Mouse (Mus musculus) kidney, adult 2 months (tissue): Measurements from ENCODE around the gene Tha1. TPM values are rescaled to one million over a fixed set of nuclear protein-coding genes. Genes with fewer than 3 reads are reported as not detected.

Source experiments
- DNase-seq: peaks from one replicate; pipeline ENCODE4 v3.0.0; 2021
- H3K27ac ChIP-seq: fragments of 200-500 bp; 2 replicates; pipeline ENCODE4 v1.5.1; 2012; ENCODE audit warnings: low read depth, low read length, control low read depth, inconsistent platforms; ENCODE audit not compliant: insufficient read depth
- H3K27me3 ChIP-seq: fragments of 200-500 bp; replicated peaks from 2 replicates; pipeline ENCODE4 v1.6.1; 2012; ENCODE audit warnings: mild to moderate bottlenecking, moderate library complexity, low read length, inconsistent platforms; ENCODE audit not compliant: control insufficient read depth, insufficient read depth
- H3K36me3 ChIP-seq: fragments of 200-500 bp; 2 replicates; pipeline ENCODE4 v1.6.1; 2012; ENCODE audit warnings: mild to moderate bottlenecking, moderate library complexity, low read length, inconsistent platforms; ENCODE audit not compliant: control insufficient read depth, insufficient read depth
- H3K4me1 ChIP-seq: fragments of 200-500 bp; 2 replicates; pipeline ENCODE4 v1.6.1; 2011; ENCODE audit warnings: low read length; ENCODE audit not compliant: control insufficient read depth, insufficient read depth
- H3K4me3 ChIP-seq: fragments of 200-500 bp; 2 replicates; pipeline ENCODE4 v1.5.1; 2011; ENCODE audit warnings: mild to moderate bottlenecking, low read depth, low read length, control low read depth; ENCODE audit not compliant: insufficient read depth
- CTCF ChIP-seq: fragments of 200-500 bp; conservative IDR thresholded peaks from 2 replicates; pipeline ENCODE4 v1.5.1; 2011; ENCODE audit warnings: low read depth, mild to moderate bottlenecking, control low read depth, low read length, moderate library complexity, mixed read lengths; ENCODE audit not compliant: insufficient read depth, insufficient read length
- POLR2A ChIP-seq: fragments of 200-500 bp; IDR thresholded peaks from one replicate; pipeline ENCODE4 v1.6.1; 2011; ENCODE audit warnings: low read depth, low read length, control low read depth
- WGBS: fragments of 180-500 bp; shearing (Covaris S2); methylation state at CpG from one replicate; pipeline ENCODE4 v1.1.7; 2018; 5-methylcytosine and 5-hydroxymethylcytosine counted together
- polyA plus RNA-seq: library from polyadenylated mRNA; depleted of rRNA; stranded (reverse); fragments of >200 nt; gene quantifications from 2 replicates; pipeline ENCODE4 v1.2.3, GENCODE M21; 2012

The Tha1 gene
- polyA plus RNA-seq, 1 experiment = 14.9 TPM

- TF ChIP-seq POLR2A = no peak
- no peak for TF ChIP-seq CTCF
- WGBS = 86% methylated on average over 8 of the region's 8 CpGs
- Histone ChIP-seq H3K36me3 (no peaks in the 10 kb centered on the region), H3K4me1 (no peaks in the 10 kb centered on the region), H3K27me3 (no peaks in the 10 kb centered on the region), H3K4me3 (no peak overlapping the region), H3K27ac (no peak overlapping the region)
- DNase-seq = no peak
Observed at GRCm38 (mm10) chr11:117909337-117909736, 36.1 kb upstream of the Tha1 start.

- no peak for TF ChIP-seq POLR2A
- no peak for TF ChIP-seq CTCF
- Histone ChIP-seq H3K4me1 (no peaks in the 10 kb centered on the region), H3K27me3 (no peaks in the 10 kb centered on the region), H3K4me3 (no peak overlapping the region), H3K36me3 (no peaks in the 10 kb centered on the region), H3K27ac (no peak overlapping the region)
- no peak for DNase-seq
- 86% methylated on average over 8 of the region's 8 CpGs for WGBS
Observed at GRCm38 (mm10) chr11:117904442-117904841, 31.2 kb upstream of the Tha1 start.

- Histone ChIP-seq H3K27ac (no peak overlapping the region), H3K4me1 (no peaks in the 10 kb centered on the region), H3K27me3 (no peaks in the 10 kb centered on the region), H3K36me3 (no peaks in the 10 kb centered on the region), H3K4me3 (no peak overlapping the region)
- 87% methylated on average over 2 of the region's 2 CpGs for WGBS
- no peak for DNase-seq
- TF ChIP-seq CTCF (no peak), POLR2A (no peak)
Observed at GRCm38 (mm10) chr11:117902282-117902681, 29.0 kb upstream of the Tha1 start.

- whole genome bisulfite sequencing = 52% methylated on average over 2 of the region's 2 CpGs
- Histone ChIP-seq H3K27ac (no peak overlapping the region), H3K4me3 (no peak overlapping the region), H3K27me3 (no peaks in the 10 kb centered on the region), H3K36me3 (no peaks in the 10 kb centered on the region), H3K4me1 (no peaks in the 10 kb centered on the region)
- TF ChIP-seq CTCF = no peak
- TF ChIP-seq POLR2A = no peak
- DNase-seq = no peak
Observed at GRCm38 (mm10) chr11:117896533-117896932, 23.3 kb upstream of the Tha1 start.

- no peak overlapping the region for H3K4me3 ChIP-seq
- no peak overlapping the region for H3K27ac ChIP-seq
- H3K4me1 ChIP-seq = no peaks in the 10 kb centered on the region
- H3K27me3 ChIP-seq = no peaks in the 10 kb centered on the region
- WGBS = 67% methylated on average over 10 of the region's 10 CpGs
- DNase-seq = no peak
- H3K36me3 ChIP-seq = no peaks in the 10 kb centered on the region
- TF ChIP-seq POLR2A (no peak), CTCF (no peak)
Observed at GRCm38 (mm10) chr11:117894676-117895075, 21.4 kb upstream of the Tha1 start.

- Histone ChIP-seq H3K27me3 (no peaks in the 10 kb centered on the region), H3K4me1 (no peaks in the 10 kb centered on the region), H3K4me3 (no peak overlapping the region), H3K27ac (no peak overlapping the region), H3K36me3 (no peaks in the 10 kb centered on the region)
- no peak for TF ChIP-seq CTCF
- 80% methylated on average over 6 of the region's 6 CpGs for WGBS
- no peak for DNase-seq
Observed at GRCm38 (mm10) chr11:117892199-117892598, 18.9 kb upstream of the Tha1 start.

- TF ChIP-seq CTCF (no peak), POLR2A (no peak)
- 93% methylated on average over 19 of the region's 19 CpGs for WGBS
Observed at GRCm38 (mm10) chr11:117891581-117892175, 18.4 kb upstream of the Tha1 start.

More at GRCm38 (mm10) chr11:117891581-117892175, 18.4 kb upstream of the Tha1 start:
- no peaks in the 10 kb centered on the region for H3K36me3 ChIP-seq
- H3K27me3 ChIP-seq = no peaks in the 10 kb centered on the region
- H3K27ac ChIP-seq = no peak overlapping the region
- H3K4me1 ChIP-seq = no peaks in the 10 kb centered on the region
- DNase-seq = no peak
- H3K4me3 ChIP-seq = no peak overlapping the region
